Mouse (Mus musculus) monocyte, adult 2 months (primary cell): Measurements from ENCODE around the gene Dnah7b.
"Not testable (repeated sequence)": the region's sequence is repeated elsewhere in the genome, so short reads cannot be mapped to it uniquely, and the experiment has no call there.

Experiments
- DNase-seq, 2 experiments: peaks; one replicate each; pipeline ENCODE4 v3.0.0; 2022; ENCODE audit warnings: low spot score in 2 of 2, low read depth in 1 of 2

The Dnah7b gene

GRCm38 (mm10) chr1:46066015-46066414 is at the start of gene Dnah7b:
Gene Dnah7b, plus strand, starts transcription at chr1:46066315.
- no peak for DNase-seq

GRCm38 (mm10) chr1:46018382-46018977 is 47.6 kb upstream of the Dnah7b start:
- no peak for DNase-seq

- no peak for DNase-seq
These were observed 43.9 kb upstream of the Dnah7b start for GRCm38 (mm10) chr1:46022262-46022661.

- no peak for DNase-seq
These were observed 34.0 kb upstream of the Dnah7b start for GRCm38 (mm10) chr1:46031993-46032555.

GRCm38 (mm10) chr1:46048188-46048587 is 17.9 kb upstream of the Dnah7b start:
- DNase-seq: no peak

GRCm38 (mm10) chr1:46066484-46067251 is 553 bp downstream of the Dnah7b start:
- DNase-seq: no peak

- DNase-seq: not testable (repeated sequence)
These were observed 2.7 kb downstream of the Dnah7b start for GRCm38 (mm10) chr1:46068787-46069186.

- no peak for DNase-seq
These were observed 11.8 kb downstream of the Dnah7b start for GRCm38 (mm10) chr1:46077891-46078290.

- DNase-seq: no peak
These were observed 34.4 kb downstream of the Dnah7b start for GRCm38 (mm10) chr1:46100484-46100883.

GRCm38 (mm10) chr1:46112606-46113005 is 46.5 kb downstream of the Dnah7b start:
- not testable (repeated sequence) for DNase-seq

- DNase-seq: not testable (repeated sequence)
These were observed 51.1 kb downstream of the Dnah7b start for GRCm38 (mm10) chr1:46117179-46117578.

- DNase-seq: no peak
These were observed 61.9 kb downstream of the Dnah7b start for GRCm38 (mm10) chr1:46128058-46128457.

GRCm38 (mm10) chr1:46196835-46197234 is 130.7 kb downstream of the Dnah7b start:
- not testable (repeated sequence) for DNase-seq

- DNase-seq: not testable (repeated sequence)
These were observed 135.1 kb downstream of the Dnah7b start for GRCm38 (mm10) chr1:46201169-46201568.

- DNase-seq: not testable (repeated sequence)
These were observed 144.0 kb downstream of the Dnah7b start for GRCm38 (mm10) chr1:46210014-46210588.

- not testable (repeated sequence) for DNase-seq
These were observed 156.6 kb downstream of the Dnah7b start for GRCm38 (mm10) chr1:46222704-46223103.

GRCm38 (mm10) chr1:46226136-46226535 is 160.0 kb downstream of the Dnah7b start:
- not testable (repeated sequence) for DNase-seq

- DNase-seq: not testable (repeated sequence)
These were observed 202.7 kb downstream of the Dnah7b start for GRCm38 (mm10) chr1:46268841-46269240.

GRCm38 (mm10) chr1:46271927-46272326 is 205.8 kb downstream of the Dnah7b start:
- no peak for DNase-seq

- DNase-seq: not testable (repeated sequence)
These were observed 212.2 kb downstream of the Dnah7b start for GRCm38 (mm10) chr1:46278057-46278910.
